Mouse (Mus musculus): ENCODE measurements at regions not wholly inside any gene's neighbourhood (a gene's known extent, or its start where the extent isn't known, plus 50 kb on each side); places are given as distances from the start of the nearest gene placed in this dataset.

GRCm38 (mm10) chr11:19144506-19144905 is 125.7 kb upstream of the Meis1 start:
- H3K4me1 ChIP-seq (ENCODE audit: control insufficient read depth, insufficient read depth, low read length), result no peaks in the 10 kb centered on the region
- H3K27ac ChIP-seq (ENCODE audit: insufficient read depth, low read length), result no peak overlapping the region
- TF ChIP-seq CTCF (IDR thresholded peaks at IDR 0.05; ENCODE audit: extremely low read depth, insufficient read depth, low read length) (no peak), POLR2A (IDR thresholded peaks at IDR 0.05; ENCODE audit: extremely low read depth, insufficient read depth, low read length) (no peak)
- H3K4me3 ChIP-seq (ENCODE audit: insufficient read depth, low read length), result no peak overlapping the region

DNA sequence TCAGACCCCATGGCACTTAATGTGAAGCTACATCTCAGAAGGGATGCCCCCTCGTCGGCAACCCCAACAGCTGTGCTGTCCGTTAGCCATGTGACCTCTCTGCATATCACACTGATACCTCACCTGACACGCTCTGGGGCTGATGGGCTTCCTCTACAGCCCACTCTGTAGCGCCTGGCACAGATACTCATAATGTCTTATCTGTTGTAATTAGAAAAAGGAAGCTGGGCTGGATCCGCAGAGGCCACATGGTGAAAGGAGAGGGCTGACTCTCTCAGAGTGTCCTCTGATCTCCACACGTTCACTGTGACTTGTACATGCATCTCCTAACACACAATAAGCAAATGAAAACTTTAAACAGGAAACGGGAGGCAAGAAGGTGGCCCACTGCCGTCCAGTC is 126.5 kb upstream of the Meis1 start:
- TF ChIP-seq POLR2A (IDR thresholded peaks at IDR 0.05; ENCODE audit: extremely low read depth, insufficient read depth, low read length) (no peak), CTCF (IDR thresholded peaks at IDR 0.05; ENCODE audit: extremely low read depth, insufficient read depth, low read length) (no peak)
- no peak overlapping the region for H3K4me3 ChIP-seq (ENCODE audit: insufficient read depth, low read length)
- no peaks in the 10 kb centered on the region for H3K4me1 ChIP-seq (ENCODE audit: control insufficient read depth, insufficient read depth, low read length)
- H3K27ac ChIP-seq (ENCODE audit: insufficient read depth, low read length), result no peak overlapping the region

- TF ChIP-seq POLR2A (IDR thresholded peaks at IDR 0.05; ENCODE audit: extremely low read depth, insufficient read depth, low read length), result no peak
- TF ChIP-seq CTCF (IDR thresholded peaks at IDR 0.05; ENCODE audit: extremely low read depth, insufficient read depth, low read length), result no peak
- no peaks in the 10 kb centered on the region for H3K4me1 ChIP-seq (ENCODE audit: control insufficient read depth, insufficient read depth, low read length)
- no peak overlapping the region for H3K4me3 ChIP-seq (ENCODE audit: insufficient read depth, low read length)
- H3K27ac ChIP-seq (ENCODE audit: insufficient read depth, low read length), result no peak overlapping the region
These were observed 127.2 kb upstream of the Meis1 start for GRCm38 (mm10) chr11:19145991-19146390.

DNA sequence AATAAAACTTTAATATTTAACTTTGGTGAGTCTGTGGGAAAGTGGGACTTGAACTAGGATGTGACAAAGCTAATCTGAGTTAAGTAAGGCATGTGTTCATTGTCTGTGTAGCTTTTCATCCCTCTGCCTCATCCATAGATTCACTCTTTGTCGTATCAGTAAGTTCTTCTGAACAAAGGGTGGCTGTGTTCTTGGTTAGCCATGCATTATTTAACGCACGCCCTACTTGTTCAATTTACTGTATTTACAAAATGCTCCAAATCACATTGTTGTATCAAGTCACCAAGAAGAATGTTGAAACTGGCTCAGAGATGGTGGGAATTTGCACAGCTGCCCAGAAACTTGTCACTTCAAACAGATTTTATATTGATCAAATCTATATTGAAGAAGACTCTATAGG is 132.2 kb upstream of the Meis1 start:
- TF ChIP-seq CTCF (IDR thresholded peaks at IDR 0.05; ENCODE audit: extremely low read depth, insufficient read depth, low read length), result no peak
- TF ChIP-seq POLR2A (IDR thresholded peaks at IDR 0.05; ENCODE audit: extremely low read depth, insufficient read depth, low read length), result no peak
- Histone ChIP-seq H3K27ac (ENCODE audit: insufficient read depth, low read length) (no peak overlapping the region), H3K4me3 (ENCODE audit: insufficient read depth, low read length) (no peak overlapping the region), H3K4me1 (ENCODE audit: control insufficient read depth, insufficient read depth, low read length) (no peaks in the 10 kb centered on the region)

- H3K4me3 ChIP-seq (ENCODE audit: insufficient read depth, low read length), result no peak overlapping the region
- no peak overlapping the region for H3K27ac ChIP-seq (ENCODE audit: insufficient read depth, low read length)
- TF ChIP-seq CTCF (IDR thresholded peaks at IDR 0.05; ENCODE audit: extremely low read depth, insufficient read depth, low read length) (no peak), POLR2A (IDR thresholded peaks at IDR 0.05; ENCODE audit: extremely low read depth, insufficient read depth, low read length) (no peak)
- no peaks in the 10 kb centered on the region for H3K4me1 ChIP-seq (ENCODE audit: control insufficient read depth, insufficient read depth, low read length)
These were observed 134.9 kb upstream of the Meis1 start for GRCm38 (mm10) chr11:19153714-19154113.

DNA sequence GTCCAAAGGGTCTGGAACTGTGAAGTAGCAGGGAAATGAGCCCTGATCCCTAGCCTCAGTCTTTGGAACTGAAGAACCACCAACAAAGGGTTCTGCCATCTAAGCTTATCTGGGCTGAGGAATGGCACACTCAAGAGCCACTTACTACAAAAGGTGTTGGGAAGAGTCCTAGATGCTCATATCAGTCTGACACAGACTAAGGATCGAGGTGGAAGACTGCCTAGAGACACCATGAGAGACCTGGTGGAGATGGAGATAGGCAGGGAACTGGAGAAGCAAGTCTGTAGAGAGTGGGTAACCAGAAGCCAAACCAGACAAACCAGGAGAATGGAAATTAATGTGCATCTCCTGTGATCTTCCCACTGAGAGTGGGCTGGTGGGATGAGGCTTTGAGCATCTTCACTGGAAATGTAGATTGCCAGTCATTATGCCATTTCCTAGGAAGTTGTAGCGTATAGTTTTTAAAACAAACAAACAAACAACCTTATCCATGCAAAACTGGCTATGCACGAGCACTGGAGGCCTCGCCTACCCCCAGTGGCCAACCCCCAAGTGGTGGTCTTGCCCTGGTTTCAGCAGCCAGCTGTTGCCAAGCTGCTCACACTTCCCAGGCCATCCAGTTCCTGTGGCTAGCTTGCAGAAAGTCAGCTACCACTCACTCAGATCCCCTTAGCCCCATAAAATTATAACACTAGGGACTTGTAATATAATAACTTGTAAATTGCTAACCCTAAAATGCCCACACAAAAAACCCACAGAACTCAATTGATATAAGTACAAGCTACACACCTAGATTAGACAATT is 136.2 kb upstream of the Meis1 start:
- H3K27ac ChIP-seq (ENCODE audit: insufficient read depth, low read length), result no peak overlapping the region
- no peak overlapping the region for H3K4me3 ChIP-seq (ENCODE audit: insufficient read depth, low read length)
- no peaks in the 10 kb centered on the region for H3K4me1 ChIP-seq (ENCODE audit: control insufficient read depth, insufficient read depth, low read length)
- TF ChIP-seq CTCF (IDR thresholded peaks at IDR 0.05; ENCODE audit: extremely low read depth, insufficient read depth, low read length) (no peak), POLR2A (IDR thresholded peaks at IDR 0.05; ENCODE audit: extremely low read depth, insufficient read depth, low read length) (no peak)

DNA sequence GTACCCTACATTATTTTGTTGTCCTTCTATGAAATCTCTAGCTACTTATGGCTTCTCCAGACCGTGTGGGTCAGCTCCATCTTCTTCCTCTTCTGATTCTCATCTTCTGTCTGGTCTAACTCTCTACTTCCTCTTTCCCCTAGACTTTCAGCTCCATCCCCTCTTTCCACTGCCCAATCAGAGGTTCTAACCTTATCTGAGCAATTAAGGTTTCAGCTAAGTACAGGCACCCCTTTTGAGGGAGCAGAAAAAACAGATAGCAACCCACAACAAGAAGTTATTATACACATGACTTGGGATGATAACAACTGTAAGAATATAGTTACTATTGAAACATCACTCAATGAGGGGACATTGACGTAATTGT is 136.8 kb upstream of the Meis1 start:
- TF ChIP-seq CTCF (IDR thresholded peaks at IDR 0.05; ENCODE audit: extremely low read depth, insufficient read depth, low read length) (no peak), POLR2A (IDR thresholded peaks at IDR 0.05; ENCODE audit: extremely low read depth, insufficient read depth, low read length) (no peak)
- H3K4me3 ChIP-seq (ENCODE audit: insufficient read depth, low read length), result no peak overlapping the region
- H3K4me1 ChIP-seq (ENCODE audit: control insufficient read depth, insufficient read depth, low read length), result no peaks in the 10 kb centered on the region
- H3K27ac ChIP-seq (ENCODE audit: insufficient read depth, low read length), result no peak overlapping the region

- no peak overlapping the region for H3K27ac ChIP-seq (ENCODE audit: insufficient read depth, low read length)
- no peak for TF ChIP-seq POLR2A (IDR thresholded peaks at IDR 0.05; ENCODE audit: extremely low read depth, insufficient read depth, low read length)
- no peak for TF ChIP-seq CTCF (IDR thresholded peaks at IDR 0.05; ENCODE audit: extremely low read depth, insufficient read depth, low read length)
- H3K4me3 ChIP-seq (ENCODE audit: insufficient read depth, low read length), result no peak overlapping the region
- no peaks in the 10 kb centered on the region for H3K4me1 ChIP-seq (ENCODE audit: control insufficient read depth, insufficient read depth, low read length)
These were observed 141.4 kb upstream of the Meis1 start for GRCm38 (mm10) chr11:19160227-19160626.

DNA sequence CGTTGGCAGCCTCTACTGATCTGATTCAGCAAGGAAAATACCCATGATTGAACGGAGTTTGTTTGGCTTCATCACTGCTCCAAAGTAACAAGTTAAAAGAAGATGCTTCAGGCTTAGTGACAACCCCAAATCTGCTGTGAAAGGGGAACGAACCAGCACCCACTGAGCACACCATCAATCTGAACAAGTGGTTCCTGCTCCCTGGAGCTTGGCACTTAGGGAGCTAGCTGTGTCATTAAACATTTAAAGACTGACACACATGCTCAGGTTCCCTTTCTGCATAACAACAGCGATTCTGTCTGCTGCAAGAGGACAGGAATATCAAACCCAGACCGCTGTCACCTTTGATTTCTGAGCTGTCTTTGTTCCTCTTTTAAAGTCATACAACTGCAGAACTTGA is 141.9 kb upstream of the Meis1 start:
- TF ChIP-seq CTCF (IDR thresholded peaks at IDR 0.05; ENCODE audit: extremely low read depth, insufficient read depth, low read length) (no peak), POLR2A (IDR thresholded peaks at IDR 0.05; ENCODE audit: extremely low read depth, insufficient read depth, low read length) (no peak)
- Histone ChIP-seq H3K4me3 (ENCODE audit: insufficient read depth, low read length) (no peak overlapping the region), H3K4me1 (ENCODE audit: control insufficient read depth, insufficient read depth, low read length) (no peaks in the 10 kb centered on the region), H3K27ac (ENCODE audit: insufficient read depth, low read length) (no peak overlapping the region)

- TF ChIP-seq CTCF (IDR thresholded peaks at IDR 0.05; ENCODE audit: extremely low read depth, insufficient read depth, low read length) (no peak), POLR2A (IDR thresholded peaks at IDR 0.05; ENCODE audit: extremely low read depth, insufficient read depth, low read length) (no peak)
- Histone ChIP-seq H3K4me1 (ENCODE audit: control insufficient read depth, insufficient read depth, low read length) (no peaks in the 10 kb centered on the region), H3K4me3 (ENCODE audit: insufficient read depth, low read length) (no peak overlapping the region), H3K27ac (ENCODE audit: insufficient read depth, low read length) (no peak overlapping the region)
These were observed 152.2 kb upstream of the Meis1 start for GRCm38 (mm10) chr11:19170938-19171337.

All from cortical plate, adult 2 months (tissue).